8 mouse cellular contexts compared by ENCODE assay signal in genomic region chr1:187651688-187652241, GRCm38 (mm10). TPM values are rescaled to one million over a fixed set of nuclear protein-coding genes. Genes with fewer than 3 reads are reported as not detected.
A peak's percentile ranks its signal among the peaks of the same experiment; 100 is the strongest.
DNase-seq lines count a peak whose midpoint lies in the region; ATAC-seq and TF ChIP-seq lines count a peak whose summit lies in the region.

No protein-coding gene starts in this region.

- peak overlapping the region; percentile 73 for H3K4me3 ChIP-seq in gastrocnemius, adult 2 months
- peak overlapping the region; percentile 52 for H3K4me3 ChIP-seq in embryonic facial prominence, embryonic 12.5 days
- H3K4me3 ChIP-seq in liver, embryonic 12.5 days, result peak overlapping the region; percentile 50
- H3K4me3 ChIP-seq in neural tube, embryonic 15.5 days (replicated peaks), result peak overlapping the region; percentile 71

- DNase-seq in gastrocnemius, adult 2 months, result peak; percentile 63
- no peak for DNase-seq in gastrocnemius, adult 18-20 months (ENCODE audit: low spot score)
- peak; percentile 58 to 64 for DNase-seq in heart, postnatal 10 days
- DNase-seq in kidney, postnatal 36 days, result peak; percentile 70 to 71

- H3K27ac ChIP-seq in gastrocnemius, adult 2 months, result peak overlapping the region; percentile 81
- H3K27ac ChIP-seq in embryonic facial prominence, embryonic 12.5 days, result no peak overlapping the region
- no peak overlapping the region for H3K27ac ChIP-seq in liver, embryonic 12.5 days
- peak overlapping the region; percentile 87 for H3K27ac ChIP-seq in neural tube, embryonic 15.5 days (replicated peaks)

- peaks cover 7% of the 10 kb centered on the region; the same call in 1 of the 2 replicates for H3K4me1 ChIP-seq in embryonic facial prominence, embryonic 12.5 days
- H3K4me1 ChIP-seq in liver, embryonic 12.5 days, result peaks cover 11% of the 10 kb centered on the region
- peaks cover 28% of the 10 kb centered on the region for H3K4me1 ChIP-seq in neural tube, embryonic 15.5 days

- no peaks in the 10 kb centered on the region for H3K9me3 ChIP-seq in embryonic facial prominence, embryonic 12.5 days
- H3K9me3 ChIP-seq in liver, embryonic 12.5 days (replicated peaks), result no peaks in the 10 kb centered on the region
- H3K9me3 ChIP-seq in neural tube, embryonic 15.5 days (replicated peaks), result no peaks in the 10 kb centered on the region

- H3K27me3 ChIP-seq in embryonic facial prominence, embryonic 12.5 days, result no peaks in the 10 kb centered on the region
- peaks cover 43% of the 10 kb centered on the region for H3K27me3 ChIP-seq in liver, embryonic 12.5 days (replicated peaks)
- H3K27me3 ChIP-seq in neural tube, embryonic 15.5 days (replicated peaks), result no peaks in the 10 kb centered on the region

- ATAC-seq in embryonic facial prominence, embryonic 12.5 days (ENCODE audit: insufficient number of reproducible peaks, insufficient read depth, low FRiP score, low TSS enrichment), result peak; percentile 80
- peak; percentile 27; the same call in 1 of the 2 replicates for ATAC-seq in liver, embryonic 12.5 days
- peak; percentile 86 for ATAC-seq in neural tube, embryonic 15.5 days (ENCODE audit: low FRiP score)
- ATAC-seq in megakaryocyte progenitor cell, adult 5-6 weeks (replicated peaks; ENCODE audit: poor library complexity), result no peak

- peak overlapping the region; percentile 74 for H3K9ac ChIP-seq in embryonic facial prominence, embryonic 12.5 days
- H3K9ac ChIP-seq in liver, embryonic 12.5 days, result peak overlapping the region; percentile 24; the same call in 1 of the 2 replicates
- peak overlapping the region; percentile 83 for H3K9ac ChIP-seq in neural tube, embryonic 15.5 days (replicated peaks)

- no peak for TF ChIP-seq CTCF in gastrocnemius, adult 2 months (IDR thresholded peaks at IDR 0.05)

- under 1% methylated on average over 47 of the region's 47 CpGs for WGBS in embryonic facial prominence, embryonic 12.5 days
- WGBS in liver, embryonic 12.5 days (ENCODE audit: insufficient replicate concordance), result under 1% methylated on average over 47 of the region's 47 CpGs
- WGBS in neural tube, embryonic 15.5 days, result under 1% methylated on average over 42 of the region's 47 CpGs

- H3K36me3 ChIP-seq in embryonic facial prominence, embryonic 12.5 days, result no peaks in the 10 kb centered on the region
- H3K36me3 ChIP-seq in liver, embryonic 12.5 days, result no peaks in the 10 kb centered on the region
- no peaks in the 10 kb centered on the region for H3K36me3 ChIP-seq in neural tube, embryonic 15.5 days

- intact Hi-C loops in gastrocnemius, adult 2 months (cut with DNase I), result no loop called here
- intact Hi-C loops in heart, postnatal 10 days (cut with DNase I), result no loop called here

- H3K4me2 ChIP-seq in embryonic facial prominence, embryonic 12.5 days (replicated peaks), result peak overlapping the region; percentile 94
- H3K4me2 ChIP-seq in liver, embryonic 12.5 days, result peak overlapping the region; percentile 59
- peak overlapping the region; percentile 88 for H3K4me2 ChIP-seq in neural tube, embryonic 15.5 days

RNA-seq across cellular contexts. Expression of gene Esrrg, which starts 43.2 kb away (rescaled TPM):
- total RNA-seq in gastrocnemius, adult 2 months (2021), result 10 to 100 TPM; 21.1 to 39.1 TPM
- total RNA-seq in gastrocnemius, adult 18-20 months (2021), result 10 to 100 TPM; 19.7 to 34.8 TPM
- 1.4 and 2.1 TPM in 2 replicates for polyA plus RNA-seq in embryonic facial prominence, embryonic 12.5 days (2016; fragmentation: Nextera tagmentation; extraction: Ambion mirVana)
- 10 to 100 TPM; 35.3 to 40.0 TPM for total RNA-seq in heart, postnatal 10 days (2021)
- 0.07 and 0.25 TPM in 2 replicates for polyA plus RNA-seq in liver, embryonic 12.5 days (2016; fragmentation: Nextera tagmentation; extraction: Ambion mirVana)
- polyA plus RNA-seq in neural tube, embryonic 15.5 days (2015; fragmentation: Nextera tagmentation; extraction: Ambion mirVana), result 27.5 and 31.6 TPM in 2 replicates
- total RNA-seq in megakaryocyte progenitor cell, adult 5-6 weeks (2015), result not detected in 2 replicates
- not detected in 2 replicates for total RNA-seq in megakaryocyte progenitor cell, adult 5-6 weeks (2017)

Comparison
In these comparisons a context has a peak if more than half of its experiments do, and no peak if none do; other contexts are left out.
1. H3K27ac ChIP-seq: peak in gastrocnemius, adult 2 months (single experiment) and neural tube, embryonic 15.5 days (single experiment); none in embryonic facial prominence, embryonic 12.5 days (single experiment) and liver, embryonic 12.5 days (single experiment).
2. H3K9ac ChIP-seq: peak in every context shown above with its lines; median percentile 83 in neural tube, embryonic 15.5 days; 74 in embryonic facial prominence, embryonic 12.5 days; 24 in liver, embryonic 12.5 days.
3. RNA of gene Esrrg, which starts 43.2 kb away (total RNA-seq): 35.3 to 40.0 TPM in heart, postnatal 10 days, 21.1 to 39.1 TPM in gastrocnemius, adult 2 months and 19.7 to 34.8 TPM in gastrocnemius, adult 18-20 months; not detected in megakaryocyte progenitor cell, adult 5-6 weeks; every median in the first group is over 10 times any median in the second.
4. Peak in every context shown above with its lines, with median percentiles within 50 percentile points of each other: H3K4me3 ChIP-seq and H3K4me2 ChIP-seq.